Mouse (Mus musculus) midbrain, embryonic 12.5 days (tissue): ENCODE results near the gene Man1a. TPM values are rescaled to one million over a fixed set of nuclear protein-coding genes. Genes with fewer than 3 reads are reported as not detected.

Source experiments
- ATAC-seq: fragments of 200-750 bp; cut with Nextera tagmentation; 2 replicates; pipeline ENCODE4 v1.8.0; 2017; ENCODE audit warnings: low read depth, moderate TSS enrichment, moderate library complexity; ENCODE audit not compliant: low FRiP score
- H3K27ac ChIP-seq: fragments of 300-500 bp; sonication (generic); replicated peaks from 2 replicates; pipeline ENCODE4 v1.5.1; 2016; ENCODE audit warnings: mild to moderate bottlenecking
- H3K27me3 ChIP-seq: fragments of 300-500 bp; sonication (generic); 2 replicates; pipeline ENCODE4 v1.6.1; 2016; ENCODE audit warnings: mild to moderate bottlenecking
- H3K36me3 ChIP-seq: fragments of 300-500 bp; sonication (generic); 2 replicates; pipeline ENCODE4 v1.6.1; 2016
- H3K4me1 ChIP-seq: fragments of 300-500 bp; sonication (generic); 2 replicates; pipeline ENCODE4 v1.6.1; 2016
- H3K4me2 ChIP-seq: fragments of 300-500 bp; sonication (generic); replicated peaks from 2 replicates; pipeline ENCODE4 v1.6.1; 2016; ENCODE audit warnings: mild to moderate bottlenecking, moderate library complexity
- H3K4me3 ChIP-seq: fragments of 300-500 bp; sonication (generic); 2 replicates; pipeline ENCODE4 v1.5.1; 2016; ENCODE audit warnings: mild to moderate bottlenecking
- H3K9ac ChIP-seq: fragments of 300-500 bp; sonication (generic); replicated peaks from 2 replicates; pipeline ENCODE4 v1.6.1; 2016; ENCODE audit warnings: mild to moderate bottlenecking, moderate library complexity
- H3K9me3 ChIP-seq: fragments of 300-500 bp; sonication (generic); 2 replicates; pipeline ENCODE4 v1.6.1; 2016; ENCODE audit warnings: mild to moderate bottlenecking
- WGBS: fragments of 180-500 bp; shearing (Covaris S2); methylation state at CpG from one replicate; pipeline ENCODE4 v1.1.7; 2016; 5-methylcytosine and 5-hydroxymethylcytosine counted together
- polyA plus RNA-seq: library from polyadenylated mRNA; unstranded; fragments of >200 nt; fragmentation: Nextera tagmentation; extraction: Ambion mirVana; gene quantifications from 2 replicates; pipeline ENCODE4 v1.2.1, GENCODE M21; 2016

The Man1a gene
- polyA plus RNA-seq, 1 experiment from 2014 or later, result 2.6 TPM

DNA sequence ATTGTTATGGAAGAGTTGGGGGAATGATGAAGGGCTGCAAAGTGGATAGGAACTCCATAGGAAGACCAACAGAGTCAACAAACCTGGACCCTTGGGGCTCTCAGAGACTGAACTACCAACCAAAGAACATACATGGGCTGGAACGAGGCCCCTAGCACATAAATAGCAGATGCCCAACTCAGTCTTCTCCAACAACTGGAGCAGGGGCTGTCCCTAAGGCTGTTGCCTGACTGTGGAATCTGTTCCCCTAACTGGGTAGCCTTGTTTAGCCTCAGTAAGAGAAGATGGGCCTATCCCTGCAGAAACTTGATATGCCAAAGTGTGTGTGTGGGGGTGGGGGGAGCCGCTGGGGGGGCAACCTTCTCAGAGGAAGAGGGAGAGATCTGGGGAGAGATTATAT, 73.5 kb downstream of the Man1a start:
- H3K4me2 ChIP-seq, result no peak overlapping the region
- no peak overlapping the region for H3K9ac ChIP-seq
- WGBS, result 83% methylated on average over 2 of the region's 2 CpGs
- no peak overlapping the region for H3K27ac ChIP-seq
- no peak for ATAC-seq
- H3K4me1 ChIP-seq, result no peaks in the 10 kb centered on the region
- H3K9me3 ChIP-seq, result no peaks in the 10 kb centered on the region
- H3K4me3 ChIP-seq, result no peak overlapping the region
- no peaks in the 10 kb centered on the region for H3K27me3 ChIP-seq
- no peaks in the 10 kb centered on the region for H3K36me3 ChIP-seq

DNA sequence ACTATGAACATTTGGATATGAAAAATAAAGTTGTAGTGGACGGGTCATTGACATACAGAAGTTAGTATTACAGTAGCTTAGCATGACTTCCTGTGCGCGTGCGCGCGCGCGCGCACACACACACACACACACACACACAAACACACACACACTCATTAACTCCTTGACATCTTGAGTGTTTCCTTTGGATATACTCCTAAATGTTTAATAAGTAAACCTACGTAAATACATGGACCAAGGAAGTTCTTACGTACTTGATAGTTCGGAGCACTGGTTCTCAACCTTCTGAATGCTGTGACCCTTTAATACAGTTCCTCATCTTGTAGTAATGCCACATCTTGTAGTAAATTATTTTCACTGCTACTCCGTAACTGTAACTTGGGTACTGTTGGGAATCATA, 79.1 kb downstream of the Man1a start:
- 94% methylated on average over 13 of the region's 13 CpGs for WGBS
- Histone ChIP-seq H3K4me1 (no peaks in the 10 kb centered on the region), H3K4me3 (no peak overlapping the region), H3K27me3 (no peaks in the 10 kb centered on the region), H3K9ac (no peak overlapping the region), H3K4me2 (no peak overlapping the region), H3K36me3 (no peaks in the 10 kb centered on the region), H3K27ac (no peak overlapping the region), H3K9me3 (no peaks in the 10 kb centered on the region)
- no peak for ATAC-seq

DNA sequence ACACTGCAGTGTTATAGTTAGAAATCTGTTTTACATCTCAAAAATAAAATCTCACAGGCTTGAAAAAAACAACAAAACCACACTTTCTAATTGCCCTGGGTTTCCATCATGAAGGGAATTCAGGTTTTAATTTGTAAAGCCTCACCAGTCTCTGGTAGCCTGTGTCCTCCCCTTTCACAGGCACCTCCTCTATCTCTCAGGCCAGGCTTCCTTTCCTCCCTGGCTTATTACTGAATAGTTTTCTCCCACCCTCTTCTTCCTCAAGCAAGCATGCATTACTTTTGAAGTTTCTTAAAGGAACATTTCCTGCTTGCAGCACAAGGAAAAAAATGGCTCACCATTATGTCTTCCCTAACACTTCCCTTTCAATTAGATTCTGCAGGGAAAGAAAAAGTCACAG, 80.2 kb downstream of the Man1a start:
- H3K4me2 ChIP-seq, result no peak overlapping the region
- H3K4me3 ChIP-seq, result no peak overlapping the region
- ATAC-seq, result no peak
- H3K27ac ChIP-seq, result no peak overlapping the region
- no peaks in the 10 kb centered on the region for H3K27me3 ChIP-seq
- H3K36me3 ChIP-seq, result no peaks in the 10 kb centered on the region
- no peak overlapping the region for H3K9ac ChIP-seq
- no peaks in the 10 kb centered on the region for H3K9me3 ChIP-seq
- H3K4me1 ChIP-seq, result no peaks in the 10 kb centered on the region

DNA sequence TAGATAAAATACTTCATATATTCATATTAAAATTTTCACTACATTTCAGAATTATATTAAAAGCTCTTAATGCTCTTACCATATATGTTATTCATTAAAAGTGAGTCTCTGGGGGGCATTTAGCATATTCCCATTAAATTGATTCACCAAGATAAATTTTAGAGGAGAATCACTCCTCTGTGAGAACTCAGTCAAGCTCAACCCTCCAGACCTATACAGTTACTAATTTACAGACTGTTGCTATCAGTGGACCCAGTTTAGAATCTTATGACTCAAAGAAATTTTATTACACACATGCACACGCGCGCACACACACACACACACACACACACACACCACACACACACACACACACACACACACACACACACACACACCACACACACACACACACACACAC, 81.8 kb downstream of the Man1a start:
- Histone ChIP-seq H3K27ac (no peak overlapping the region), H3K9ac (no peak overlapping the region), H3K9me3 (no peaks in the 10 kb centered on the region), H3K4me1 (no peaks in the 10 kb centered on the region), H3K4me2 (no peak overlapping the region), H3K36me3 (no peaks in the 10 kb centered on the region), H3K27me3 (no peaks in the 10 kb centered on the region), H3K4me3 (no peak overlapping the region)
- no peak for ATAC-seq
- 95% methylated on average over 3 of the region's 3 CpGs for WGBS

DNA sequence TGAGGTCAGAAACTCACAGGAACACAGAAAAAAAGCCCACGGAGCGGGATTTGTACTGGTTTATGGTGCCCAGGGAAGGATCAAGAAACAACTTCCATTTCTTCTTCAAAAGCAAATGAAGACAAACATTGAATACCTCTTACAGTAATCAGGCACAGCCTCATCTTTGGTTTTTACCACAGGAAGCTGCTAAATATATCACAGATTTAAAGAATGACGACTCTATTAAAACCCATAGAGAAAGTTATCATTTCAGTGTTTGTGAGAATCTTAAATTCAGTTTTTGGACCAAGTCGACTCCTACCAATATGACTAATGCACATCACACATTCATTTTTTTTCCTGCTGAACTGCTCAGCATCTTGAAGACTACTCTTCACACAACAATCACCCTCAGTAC, 86.0 kb downstream of the Man1a start:
- 87% methylated on average over 4 of the region's 4 CpGs for WGBS

DNA sequence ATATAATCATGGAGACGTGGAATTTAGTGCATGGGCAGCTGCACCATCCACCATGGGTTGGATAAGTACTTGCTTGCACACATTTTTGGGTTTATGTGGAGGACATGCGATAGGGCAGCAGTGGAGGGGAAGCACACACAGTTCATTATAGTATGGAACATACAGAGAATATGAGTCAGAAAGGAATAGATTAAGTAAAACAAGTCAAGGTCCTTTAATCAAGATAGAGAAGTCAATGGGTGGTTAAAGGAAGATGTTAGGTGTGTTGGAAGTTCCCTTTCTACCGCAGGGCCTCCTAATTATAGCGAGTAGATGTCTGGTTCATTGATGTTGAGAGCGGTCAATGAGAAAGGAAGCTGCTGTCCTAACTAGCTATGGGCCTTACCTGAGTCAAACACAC, 91.5 kb downstream of the Man1a start:
- no peak overlapping the region for H3K27ac ChIP-seq
- H3K4me1 ChIP-seq, result no peaks in the 10 kb centered on the region
- no peak overlapping the region for H3K4me2 ChIP-seq
- ATAC-seq, result no peak
- H3K27me3 ChIP-seq, result no peaks in the 10 kb centered on the region
- no peaks in the 10 kb centered on the region for H3K36me3 ChIP-seq
- H3K9ac ChIP-seq, result no peak overlapping the region
- H3K9me3 ChIP-seq, result no peaks in the 10 kb centered on the region
- WGBS, result 93% methylated on average over 5 of the region's 5 CpGs
- no peak overlapping the region for H3K4me3 ChIP-seq

More for the DNA sequence above, 86.0 kb downstream of the Man1a start:
- no peak for ATAC-seq
- no peaks in the 10 kb centered on the region for H3K4me1 ChIP-seq
- no peaks in the 10 kb centered on the region for H3K9me3 ChIP-seq
- H3K9ac ChIP-seq, result no peak overlapping the region
- H3K27me3 ChIP-seq, result no peaks in the 10 kb centered on the region
- no peak overlapping the region for H3K4me3 ChIP-seq
- H3K4me2 ChIP-seq, result no peak overlapping the region
- no peaks in the 10 kb centered on the region for H3K36me3 ChIP-seq
- H3K27ac ChIP-seq, result no peak overlapping the region

DNA sequence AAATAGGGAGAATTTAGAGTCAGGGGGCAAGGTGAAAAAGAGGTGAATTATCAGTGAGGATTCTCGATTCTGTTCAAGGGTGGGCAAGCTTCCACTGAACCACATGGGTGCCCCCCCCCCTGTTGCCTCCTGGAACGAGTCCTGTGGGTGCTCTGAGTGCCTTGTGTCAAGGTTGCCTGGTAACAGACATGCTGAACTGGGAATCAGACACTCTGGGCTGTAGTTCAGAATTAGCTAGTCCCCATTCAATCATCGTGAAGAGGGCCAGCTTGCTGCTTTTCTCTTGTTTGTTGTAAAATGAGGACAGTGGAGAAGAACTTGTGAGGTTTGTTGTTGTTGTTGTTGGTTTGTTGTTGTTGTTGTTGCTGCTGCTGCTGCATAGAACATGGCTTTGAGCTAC, 92.3 kb downstream of the Man1a start:
- Histone ChIP-seq H3K9me3 (no peaks in the 10 kb centered on the region), H3K4me2 (no peak overlapping the region), H3K27me3 (no peaks in the 10 kb centered on the region), H3K36me3 (no peaks in the 10 kb centered on the region), H3K4me1 (no peaks in the 10 kb centered on the region), H3K4me3 (no peak overlapping the region), H3K27ac (no peak overlapping the region), H3K9ac (no peak overlapping the region)
- WGBS, result 52% methylated on average over 3 of the region's 3 CpGs
- no peak for ATAC-seq

DNA sequence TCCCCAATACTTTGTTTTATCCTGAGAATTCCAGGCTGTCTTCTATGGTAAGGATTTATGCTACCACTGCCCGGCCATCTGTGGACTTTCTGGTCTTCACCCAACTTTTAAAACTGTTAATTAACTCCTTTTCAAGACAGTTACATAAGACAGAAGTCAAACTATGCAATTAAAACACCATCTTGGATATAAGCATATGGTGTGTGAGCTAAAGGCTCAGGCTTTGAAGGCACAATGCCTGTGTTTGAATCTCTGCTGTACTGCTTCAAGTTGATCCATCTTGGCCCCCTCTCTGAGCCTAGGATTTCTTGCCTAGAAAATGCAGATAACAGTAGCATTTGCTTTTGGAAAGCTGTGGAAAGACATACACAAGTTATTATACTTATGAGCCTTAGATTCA, 97.8 kb downstream of the Man1a start:
- Histone ChIP-seq H3K4me2 (no peak overlapping the region), H3K4me1 (no peaks in the 10 kb centered on the region), H3K36me3 (no peaks in the 10 kb centered on the region), H3K9me3 (no peaks in the 10 kb centered on the region), H3K27ac (no peak overlapping the region), H3K4me3 (no peak overlapping the region), H3K27me3 (no peaks in the 10 kb centered on the region), H3K9ac (no peak overlapping the region)
- 85% methylated on average over 1 of the region's 1 CpGs for WGBS
- ATAC-seq, result no peak

DNA sequence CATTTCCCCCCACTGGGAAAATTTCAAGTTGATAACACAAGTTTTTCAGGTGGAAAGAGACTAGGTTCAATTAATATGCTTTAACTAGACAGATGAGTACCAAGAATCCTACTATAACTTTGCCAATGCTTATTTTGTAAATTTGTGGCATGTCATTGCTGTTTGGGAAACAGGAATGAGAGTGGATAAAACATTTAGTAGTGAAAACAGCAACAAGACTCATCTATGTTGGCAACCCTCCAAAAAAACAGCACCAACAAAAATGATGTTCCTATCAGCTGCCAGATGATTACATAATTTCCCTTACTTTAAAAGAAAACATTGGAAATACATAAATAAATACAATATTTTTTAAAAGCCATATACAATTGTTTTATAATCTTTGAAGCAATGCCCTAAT, 102.2 kb downstream of the Man1a start:
- H3K36me3 ChIP-seq, result no peaks in the 10 kb centered on the region
- no peak overlapping the region for H3K4me3 ChIP-seq
- no peak for ATAC-seq
- H3K9me3 ChIP-seq, result no peaks in the 10 kb centered on the region
- H3K9ac ChIP-seq, result no peak overlapping the region
- H3K4me1 ChIP-seq, result no peaks in the 10 kb centered on the region
- no peak overlapping the region for H3K4me2 ChIP-seq
- H3K27ac ChIP-seq, result no peak overlapping the region
- no peaks in the 10 kb centered on the region for H3K27me3 ChIP-seq

DNA sequence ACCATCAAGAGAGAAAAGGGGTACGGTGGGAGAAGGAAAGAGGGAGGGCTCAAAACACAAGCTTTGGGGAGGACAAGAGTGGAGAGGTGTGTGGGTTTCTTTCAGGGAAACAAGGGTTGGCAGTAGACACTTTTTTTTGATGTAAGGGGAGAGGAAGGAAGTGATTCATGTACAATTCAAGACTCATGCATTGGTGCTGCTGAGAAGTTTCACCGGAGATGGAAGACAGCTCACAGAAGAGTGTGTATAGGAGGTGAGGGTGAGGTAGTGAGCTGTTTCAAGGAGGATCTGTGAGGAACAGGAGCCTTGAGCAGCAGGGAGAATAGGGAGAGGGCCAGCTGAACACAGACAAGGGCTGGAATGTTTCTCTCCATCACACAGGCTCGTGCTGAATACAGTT, 116.7 kb downstream of the Man1a start:
- WGBS, result 83% methylated on average over 3 of the region's 3 CpGs
- no peak overlapping the region for H3K4me3 ChIP-seq
- no peaks in the 10 kb centered on the region for H3K4me1 ChIP-seq
- no peak overlapping the region for H3K27ac ChIP-seq
- no peaks in the 10 kb centered on the region for H3K9me3 ChIP-seq
- no peaks in the 10 kb centered on the region for H3K27me3 ChIP-seq
- no peak overlapping the region for H3K9ac ChIP-seq
- no peaks in the 10 kb centered on the region for H3K36me3 ChIP-seq
- no peak overlapping the region for H3K4me2 ChIP-seq
- no peak for ATAC-seq

DNA sequence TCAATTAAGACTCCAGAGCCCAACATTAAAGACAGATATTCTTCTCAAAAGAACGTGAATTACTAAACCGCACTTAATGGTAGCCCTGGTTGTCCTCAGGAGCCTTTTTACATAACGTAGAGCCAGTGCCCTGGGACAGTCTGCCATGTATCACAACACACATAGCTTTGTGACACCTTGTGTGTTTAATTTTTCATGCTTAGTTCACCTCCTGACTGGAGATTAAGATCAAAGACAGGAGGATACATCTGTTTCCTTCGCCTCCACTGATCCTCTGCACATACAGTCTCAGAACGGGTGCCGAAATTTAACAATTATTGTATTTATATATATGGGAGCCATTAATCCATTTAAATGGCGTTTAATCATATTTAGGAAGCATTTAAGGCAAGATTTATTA, 134.8 kb downstream of the Man1a start:
- H3K9me3 ChIP-seq, result no peaks in the 10 kb centered on the region
- no peak for ATAC-seq
- no peak overlapping the region for H3K9ac ChIP-seq
- WGBS, result 88% methylated on average over 7 of the region's 7 CpGs
- no peaks in the 10 kb centered on the region for H3K36me3 ChIP-seq
- H3K27me3 ChIP-seq, result no peaks in the 10 kb centered on the region
- H3K4me1 ChIP-seq, result no peaks in the 10 kb centered on the region
- H3K4me2 ChIP-seq, result no peak overlapping the region
- H3K27ac ChIP-seq, result no peak overlapping the region
- no peak overlapping the region for H3K4me3 ChIP-seq

DNA sequence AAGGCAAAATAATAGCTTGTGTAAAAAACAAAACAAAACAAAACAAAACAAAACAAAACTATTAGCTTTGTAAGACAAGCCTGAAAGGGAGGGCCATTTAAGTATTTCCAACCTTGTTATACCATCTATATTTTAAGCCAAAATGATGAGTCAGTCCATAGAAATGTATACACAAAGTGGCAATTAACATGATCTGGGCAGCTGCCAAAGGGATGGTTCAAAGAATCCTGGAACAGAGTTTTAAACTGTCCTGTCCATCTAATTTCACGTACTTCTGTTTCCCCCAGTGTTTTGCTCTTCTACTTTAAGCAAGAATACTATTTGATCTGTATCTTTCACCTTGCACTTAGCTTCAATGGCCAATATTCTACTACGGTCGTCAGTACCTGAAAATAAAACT, 138.2 kb downstream of the Man1a start:
- no peak overlapping the region for H3K9ac ChIP-seq
- no peak overlapping the region for H3K4me3 ChIP-seq
- H3K27me3 ChIP-seq, result no peaks in the 10 kb centered on the region
- no peaks in the 10 kb centered on the region for H3K4me1 ChIP-seq
- no peak overlapping the region for H3K27ac ChIP-seq
- H3K9me3 ChIP-seq, result no peaks in the 10 kb centered on the region
- no peaks in the 10 kb centered on the region for H3K36me3 ChIP-seq
- WGBS, result 92% methylated on average over 3 of the region's 3 CpGs
- no peak overlapping the region for H3K4me2 ChIP-seq
- no peak for ATAC-seq

DNA sequence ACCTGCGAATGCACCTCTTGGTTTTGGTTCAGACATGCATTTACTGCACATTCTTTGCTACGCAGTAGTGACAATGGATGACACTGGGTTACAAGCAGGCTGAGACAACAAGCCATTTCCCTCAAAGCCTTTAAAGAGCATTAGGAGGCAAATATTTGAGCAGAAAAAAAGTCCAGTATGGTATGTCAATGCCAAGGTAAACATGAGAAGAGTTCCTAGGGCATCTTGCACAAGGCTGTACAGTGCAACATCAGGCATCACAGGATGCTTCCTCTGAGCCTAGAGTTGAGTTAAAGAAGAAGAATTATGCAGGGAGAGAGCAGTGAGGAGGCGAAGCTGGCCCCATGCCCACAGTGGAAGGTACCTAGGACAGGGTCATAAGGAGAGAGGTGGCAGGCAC, 140.3 kb downstream of the Man1a start:
- H3K4me2 ChIP-seq, result no peak overlapping the region
- H3K4me1 ChIP-seq, result no peaks in the 10 kb centered on the region
- no peak overlapping the region for H3K9ac ChIP-seq
- H3K9me3 ChIP-seq, result no peaks in the 10 kb centered on the region
- H3K27ac ChIP-seq, result no peak overlapping the region
- no peak for ATAC-seq
- no peak overlapping the region for H3K4me3 ChIP-seq
- H3K36me3 ChIP-seq, result no peaks in the 10 kb centered on the region
- 86% methylated on average over 3 of the region's 3 CpGs for WGBS
- no peaks in the 10 kb centered on the region for H3K27me3 ChIP-seq
